Mouse (Mus musculus) midbrain, embryonic 10.5 days (tissue): ENCODE results near the gene Tal1. TPM values are rescaled to one million over a fixed set of nuclear protein-coding genes. Genes with fewer than 3 reads are reported as not detected.

Experiments used
- DNase-seq: peaks from one replicate; pipeline ENCODE4 v3.0.0-alpha.2; 2017; ENCODE audit warnings: low spot score
- H3K27ac ChIP-seq: fragments of 300-500 bp; sonication (generic); replicated peaks from 2 replicates; pipeline ENCODE4 v1.5.1; 2016; ENCODE audit warnings: mild to moderate bottlenecking
- H3K27me3 ChIP-seq: fragments of 300-500 bp; sonication (generic); 2 replicates; pipeline ENCODE4 v1.6.1; 2016; ENCODE audit warnings: low read depth, mild to moderate bottlenecking; ENCODE audit not compliant: poor library complexity, severe bottlenecking
- H3K36me3 ChIP-seq: fragments of 300-500 bp; sonication (generic); 2 replicates; pipeline ENCODE4 v1.6.1; 2016; ENCODE audit warnings: mild to moderate bottlenecking, moderate library complexity
- H3K4me1 ChIP-seq: fragments of 300-500 bp; sonication (generic); 2 replicates; pipeline ENCODE4 v1.6.1; 2016
- H3K4me3 ChIP-seq: fragments of 300-500 bp; sonication (generic); 2 replicates; pipeline ENCODE4 v1.5.1; 2016; ENCODE audit warnings: mild to moderate bottlenecking, moderate library complexity
- H3K9me3 ChIP-seq: fragments of 300-500 bp; sonication (generic); replicated peaks from 2 replicates; pipeline ENCODE4 v1.6.1; 2016; ENCODE audit warnings: mild to moderate bottlenecking
- WGBS: fragments of 180-500 bp; shearing (Covaris S2); methylation state at CpG from one replicate; pipeline ENCODE4 v1.1.7; 2016; 5-methylcytosine and 5-hydroxymethylcytosine counted together
- polyA plus RNA-seq: library from polyadenylated mRNA; unstranded; fragments of >200 nt; fragmentation: Nextera tagmentation; extraction: Ambion mirVana; gene quantifications from 2 replicates; pipeline ENCODE4 v1.2.1, GENCODE M21; 2016

Gene Tal1
- polyA plus RNA-seq, 1 experiment from 2014 or later: 2.7 TPM

DNA sequence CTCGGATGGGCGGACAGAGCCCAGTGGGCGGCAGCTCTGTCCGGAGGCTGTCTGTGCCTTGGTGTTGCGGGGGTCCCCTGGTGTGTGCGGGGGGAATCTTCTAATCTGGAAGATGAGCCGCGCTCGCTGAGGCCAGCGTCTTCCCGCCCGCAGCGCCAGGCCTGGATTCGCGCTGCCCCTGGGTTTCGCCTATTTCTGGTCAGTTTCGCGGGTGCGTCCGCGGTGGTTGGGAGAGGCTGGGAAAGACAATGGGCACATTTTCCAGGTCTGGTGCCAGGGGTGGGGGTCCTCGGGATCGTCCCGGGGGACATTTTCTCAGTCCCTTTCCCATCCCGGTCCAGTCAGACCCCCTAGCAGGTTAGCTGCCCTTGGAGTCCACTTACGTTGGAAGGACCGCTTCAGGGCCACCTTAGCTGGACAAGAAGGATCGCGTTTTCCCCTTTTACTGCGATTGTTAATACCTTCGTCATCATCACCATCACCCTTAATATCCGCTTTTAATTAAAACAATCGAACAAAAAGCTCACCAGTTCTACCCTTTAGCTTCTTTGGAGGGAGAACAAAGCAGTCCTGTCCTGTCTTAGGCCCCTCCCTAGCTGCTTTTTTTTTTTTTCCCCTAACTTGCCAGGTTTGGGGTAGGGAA is 1.6 kb downstream of the Tal1 start:
- peak overlapping the region; percentile 82 for H3K27ac ChIP-seq
- no peaks in the 10 kb centered on the region for H3K36me3 ChIP-seq
- H3K4me1 ChIP-seq: peaks cover 26% of the 10 kb centered on the region
- H3K4me3 ChIP-seq: peak overlapping the region; percentile 52
- WGBS: under 1% methylated on average over 33 of the region's 33 CpGs
- no peaks in the 10 kb centered on the region for H3K9me3 ChIP-seq
- peaks cover 100% of the 10 kb centered on the region for H3K27me3 ChIP-seq
- peak; percentile 74 for DNase-seq

GRCm38 (mm10) chr4:115058317-115058761 is 2.1 kb downstream of the Tal1 start:
- peak overlapping the region; percentile 82 for H3K27ac ChIP-seq
- peak; percentile 49 for DNase-seq
- H3K27me3 ChIP-seq: peaks cover 100% of the 10 kb centered on the region
- no peaks in the 10 kb centered on the region for H3K9me3 ChIP-seq
- under 1% methylated on average over 20 of the region's 20 CpGs for WGBS
- H3K4me3 ChIP-seq: peak overlapping the region; percentile 52
- H3K4me1 ChIP-seq: peaks cover 30% of the 10 kb centered on the region
- H3K36me3 ChIP-seq: no peaks in the 10 kb centered on the region

- H3K4me1 ChIP-seq: peaks cover 37% of the 10 kb centered on the region
- H3K36me3 ChIP-seq: no peaks in the 10 kb centered on the region
- H3K27ac ChIP-seq: peak overlapping the region; percentile 82
- peak overlapping the region; percentile 52 for H3K4me3 ChIP-seq
- WGBS: 1% methylated on average over 23 of the region's 23 CpGs
- DNase-seq: peak; percentile 43
- H3K27me3 ChIP-seq: peaks cover 100% of the 10 kb centered on the region
- no peaks in the 10 kb centered on the region for H3K9me3 ChIP-seq
Observed at GRCm38 (mm10) chr4:115058871-115059590, 2.8 kb downstream of the Tal1 start.

DNA sequence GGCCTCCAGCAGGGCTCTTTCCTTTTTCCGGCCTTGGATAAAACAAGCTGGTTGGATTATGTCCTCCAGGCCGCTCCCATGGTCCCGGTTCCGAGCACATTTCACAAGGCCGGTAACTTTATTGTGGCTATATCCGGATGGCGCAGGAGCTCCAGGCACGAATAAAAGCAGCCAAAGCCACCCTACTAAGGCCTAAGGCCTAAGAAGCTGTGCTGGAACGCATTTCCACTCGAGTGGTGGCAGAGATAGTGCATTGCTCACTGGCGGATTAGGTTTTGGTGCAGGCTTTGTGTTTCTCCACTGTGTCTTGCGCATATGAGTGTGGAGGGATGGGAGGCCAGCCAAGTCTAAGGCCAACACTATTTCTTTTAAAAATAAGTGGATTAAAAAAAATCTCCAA is 3.6 kb downstream of the Tal1 start:
- peak overlapping the region; percentile 82 for H3K27ac ChIP-seq
- 2% methylated on average over 12 of the region's 12 CpGs for WGBS

GRCm38 (mm10) chr4:115060753-115061152 is 4.5 kb downstream of the Tal1 start:
- H3K36me3 ChIP-seq: no peaks in the 10 kb centered on the region
- no peak for DNase-seq
- 8% methylated on average over 3 of the region's 3 CpGs for WGBS
- H3K4me1 ChIP-seq: peaks cover 38% of the 10 kb centered on the region
- H3K27ac ChIP-seq: no peak overlapping the region
- H3K27me3 ChIP-seq: peaks cover 100% of the 10 kb centered on the region
- H3K9me3 ChIP-seq: no peaks in the 10 kb centered on the region
- H3K4me3 ChIP-seq: peak overlapping the region; percentile 52

More for the DNA sequence above, 3.6 kb downstream of the Tal1 start:
- peak overlapping the region; percentile 52 for H3K4me3 ChIP-seq
- no peaks in the 10 kb centered on the region for H3K9me3 ChIP-seq
- H3K27me3 ChIP-seq: peaks cover 100% of the 10 kb centered on the region
- H3K36me3 ChIP-seq: no peaks in the 10 kb centered on the region
- DNase-seq: peak; percentile 46
- peaks cover 38% of the 10 kb centered on the region for H3K4me1 ChIP-seq

- peak; percentile 42 for DNase-seq
- peak overlapping the region; percentile 69 for H3K27ac ChIP-seq
- H3K4me1 ChIP-seq: peaks cover 22% of the 10 kb centered on the region
- H3K4me3 ChIP-seq: peak overlapping the region; percentile 59
- no peaks in the 10 kb centered on the region for H3K36me3 ChIP-seq
- WGBS: 4% methylated on average over 9 of the region's 9 CpGs
- no peaks in the 10 kb centered on the region for H3K9me3 ChIP-seq
- H3K27me3 ChIP-seq: peaks cover 100% of the 10 kb centered on the region
Observed at GRCm38 (mm10) chr4:115062540-115062874, 6.3 kb downstream of the Tal1 start.

DNA sequence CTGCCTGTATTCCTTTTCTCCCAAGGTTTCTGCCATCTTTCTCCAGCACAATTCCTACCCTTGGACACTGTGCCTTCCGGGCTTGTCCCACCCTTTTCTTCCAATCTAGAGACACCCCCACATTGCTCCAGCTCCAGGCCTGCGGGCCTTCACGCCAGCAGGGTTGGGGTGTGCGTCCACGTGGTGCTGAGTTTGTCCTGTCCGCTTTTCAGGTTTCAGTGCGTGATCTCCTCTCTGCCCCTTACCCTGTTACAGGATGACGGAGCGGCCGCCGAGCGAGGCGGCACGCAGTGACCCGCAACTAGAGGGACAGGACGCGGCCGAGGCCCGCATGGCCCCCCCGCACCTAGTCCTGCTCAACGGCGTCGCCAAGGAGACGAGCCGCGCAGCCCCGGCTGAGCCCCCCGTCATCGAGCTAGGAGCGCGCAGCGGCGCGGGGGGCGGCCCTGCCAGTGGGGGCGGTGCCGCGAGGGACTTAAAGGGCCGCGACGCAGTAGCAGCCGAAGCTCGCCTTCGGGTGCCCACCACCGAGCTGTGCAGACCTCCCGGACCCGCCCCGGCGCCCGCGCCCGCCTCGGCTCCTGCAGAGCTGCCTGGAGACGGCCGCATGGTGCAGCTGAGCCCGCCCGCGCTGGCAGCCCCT is 6.8 kb downstream of the Tal1 start:
- Histone ChIP-seq H3K4me3 (peak overlapping the region; percentile 59), H3K27me3 (peaks cover 100% of the 10 kb centered on the region), H3K27ac (peak overlapping the region; percentile 69), H3K36me3 (no peaks in the 10 kb centered on the region), H3K9me3 (no peaks in the 10 kb centered on the region), H3K4me1 (peaks cover 19% of the 10 kb centered on the region)
- 0% methylated on average over 55 of the region's 58 CpGs for WGBS
- peak; percentile 70 for DNase-seq

- peak overlapping the region; percentile 69 for H3K27ac ChIP-seq
- H3K9me3 ChIP-seq: no peaks in the 10 kb centered on the region
- under 1% methylated on average over 31 of the region's 31 CpGs for WGBS
- peak; percentile 39 for DNase-seq
- peak overlapping the region; percentile 59 for H3K4me3 ChIP-seq
- peaks cover 22% of the 10 kb centered on the region for H3K4me1 ChIP-seq
- H3K27me3 ChIP-seq: peaks cover 100% of the 10 kb centered on the region
- peaks cover 3% of the 10 kb centered on the region; the same call in 1 of the 2 replicates for H3K36me3 ChIP-seq
Observed at GRCm38 (mm10) chr4:115063518-115064239, 7.5 kb downstream of the Tal1 start.

DNA sequence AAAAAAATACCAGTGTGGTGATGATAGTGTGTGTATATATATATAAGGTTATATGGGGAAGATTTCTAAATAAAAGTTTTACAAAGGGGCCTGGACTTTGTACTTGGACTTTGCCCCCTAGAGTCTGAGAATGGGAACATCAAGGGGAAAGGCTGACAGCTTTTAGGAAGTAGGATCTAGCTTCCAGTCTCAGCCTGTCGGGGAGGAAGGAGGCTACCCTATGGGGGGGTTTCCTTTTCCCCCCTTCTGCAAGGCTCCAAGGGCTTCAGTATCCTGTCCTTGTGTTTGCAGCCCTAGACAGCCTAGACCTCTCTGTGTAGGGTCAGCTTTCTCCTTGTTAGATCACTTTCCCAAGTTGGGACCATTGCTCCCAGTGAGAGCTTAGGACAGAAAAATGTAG is 15.4 kb downstream of the Tal1 start:
- peaks cover 66% of the 10 kb centered on the region for H3K27me3 ChIP-seq
- H3K36me3 ChIP-seq: peaks cover 3% of the 10 kb centered on the region; the same call in 1 of the 2 replicates
- H3K9me3 ChIP-seq: no peaks in the 10 kb centered on the region
- no peak for DNase-seq
- 53% methylated on average over 1 of the region's 1 CpGs for WGBS
- H3K4me1 ChIP-seq: 0 out of 2 replicates have a peak, but pooled peaks cover 3% of the 10 kb centered on the region
- no peak overlapping the region for H3K4me3 ChIP-seq
- no peak overlapping the region for H3K27ac ChIP-seq

GRCm38 (mm10) chr4:115074789-115075188 is 18.6 kb downstream of the Tal1 start:
- 85% methylated on average over 1 of the region's 1 CpGs for WGBS
- Histone ChIP-seq H3K27ac (no peak overlapping the region), H3K9me3 (no peaks in the 10 kb centered on the region), H3K36me3 (no peaks in the 10 kb centered on the region), H3K4me1 (peaks cover 16% of the 10 kb centered on the region), H3K4me3 (no peak overlapping the region), H3K27me3 (peaks cover 53% of the 10 kb centered on the region)
- DNase-seq: no peak

DNA sequence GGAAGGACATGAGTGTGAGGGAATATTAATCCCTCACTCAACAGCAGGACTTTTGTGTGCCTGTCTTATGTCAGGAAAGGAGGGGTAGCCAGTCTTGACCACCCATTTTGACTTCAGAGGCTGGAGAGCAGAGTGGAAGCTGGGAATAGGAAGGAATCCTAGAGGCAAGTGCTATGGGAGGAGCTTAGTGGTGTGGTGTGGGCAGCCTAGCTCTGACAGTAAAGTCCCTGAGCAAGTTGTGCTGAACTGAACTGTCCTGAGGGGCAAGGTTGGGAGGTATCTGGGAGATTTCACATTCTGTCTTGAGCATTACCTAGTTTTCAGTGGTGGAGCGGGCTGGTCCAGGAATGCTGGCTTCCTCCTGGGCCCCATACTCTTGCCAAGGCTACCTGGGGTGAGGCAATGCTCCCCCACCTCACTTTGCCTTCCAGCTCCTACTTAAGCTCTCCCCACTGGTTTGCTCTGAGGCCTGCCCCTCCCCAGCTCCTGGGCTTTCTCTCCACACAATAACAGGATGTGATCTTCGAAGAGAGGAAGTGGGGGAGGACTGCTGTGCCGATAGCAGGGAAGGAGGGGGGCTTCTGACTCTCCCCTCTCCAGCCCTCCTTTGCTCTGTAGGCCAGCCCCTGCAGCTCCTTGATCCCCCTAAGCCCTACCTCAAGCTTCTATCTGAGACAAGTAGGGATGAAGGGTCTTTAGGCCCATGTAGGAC is 19.1 kb downstream of the Tal1 start:
- Histone ChIP-seq H3K27ac (no peak overlapping the region), H3K4me3 (no peak overlapping the region), H3K36me3 (no peaks in the 10 kb centered on the region), H3K9me3 (no peaks in the 10 kb centered on the region), H3K27me3 (peaks cover 47% of the 10 kb centered on the region), H3K4me1 (peaks cover 21% of the 10 kb centered on the region)
- no peak for DNase-seq
- 45% methylated on average over 3 of the region's 3 CpGs for WGBS
